Mouse (Mus musculus): ENCODE measurements around the gene Sectm1a.

Gene Sectm1a

DNA sequence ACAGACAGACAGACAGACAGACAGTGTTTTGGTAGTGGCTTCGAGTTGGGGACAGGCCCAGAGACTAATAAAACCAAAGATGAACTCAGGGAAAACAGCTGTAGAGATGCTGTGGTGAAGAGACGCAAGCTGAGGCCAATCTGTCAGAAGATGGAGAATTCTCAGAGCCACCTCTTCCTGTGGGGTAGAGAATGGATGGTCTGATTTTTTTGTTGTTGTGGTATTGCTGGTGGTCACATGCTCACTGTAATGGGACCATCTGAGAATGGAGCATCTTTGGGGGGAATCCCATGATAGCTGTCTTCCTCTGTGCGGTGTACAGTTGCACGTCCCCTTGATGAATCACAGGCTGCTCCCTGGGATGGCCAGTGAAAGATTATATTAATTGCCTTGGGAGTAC, 38.5 kb downstream of the Sectm1a start:
- DNase-seq, result no peak

DNA sequence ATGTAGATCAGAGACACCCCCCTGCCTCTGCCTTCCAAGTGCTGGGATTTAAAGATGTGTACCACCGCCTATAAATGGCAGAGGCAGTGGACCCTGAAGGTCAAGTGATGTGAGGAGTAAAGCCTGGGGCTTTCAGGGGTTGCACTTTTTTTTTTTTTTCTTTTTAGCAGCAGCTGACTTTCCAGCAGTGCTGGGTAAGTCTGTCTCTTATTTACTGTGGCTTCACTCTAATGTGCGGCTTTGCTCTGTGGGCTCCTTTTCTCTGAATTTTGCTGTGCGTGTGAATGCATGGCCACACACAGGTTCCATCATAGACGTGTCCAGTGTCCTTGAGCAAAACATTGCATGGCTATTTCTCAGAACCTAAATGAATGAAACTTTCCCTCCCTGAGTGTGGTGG, 39.4 kb downstream of the Sectm1a start:
- DNase-seq, result no peak

DNA sequence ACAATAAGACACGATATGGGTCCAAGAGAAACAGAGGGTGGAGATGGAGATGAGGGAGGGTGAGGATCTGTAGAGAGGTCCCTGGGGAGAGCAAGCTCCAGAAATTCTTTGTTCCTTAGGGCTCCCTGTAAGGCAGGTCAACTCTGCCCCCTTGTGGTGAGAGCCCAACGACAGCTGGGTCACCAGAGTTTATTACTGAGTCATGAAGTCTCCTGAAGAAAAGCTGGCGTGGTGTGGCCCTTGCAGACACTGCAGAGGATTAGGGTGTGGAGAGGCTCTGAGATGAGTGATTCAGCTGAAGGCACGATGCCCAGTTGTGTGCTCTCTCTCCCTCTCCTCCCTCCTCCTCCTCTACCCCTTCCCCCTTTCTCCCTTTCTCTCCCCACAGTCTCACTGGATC, 39.8 kb downstream of the Sectm1a start:
- peak; percentile 82 for DNase-seq

DNA sequence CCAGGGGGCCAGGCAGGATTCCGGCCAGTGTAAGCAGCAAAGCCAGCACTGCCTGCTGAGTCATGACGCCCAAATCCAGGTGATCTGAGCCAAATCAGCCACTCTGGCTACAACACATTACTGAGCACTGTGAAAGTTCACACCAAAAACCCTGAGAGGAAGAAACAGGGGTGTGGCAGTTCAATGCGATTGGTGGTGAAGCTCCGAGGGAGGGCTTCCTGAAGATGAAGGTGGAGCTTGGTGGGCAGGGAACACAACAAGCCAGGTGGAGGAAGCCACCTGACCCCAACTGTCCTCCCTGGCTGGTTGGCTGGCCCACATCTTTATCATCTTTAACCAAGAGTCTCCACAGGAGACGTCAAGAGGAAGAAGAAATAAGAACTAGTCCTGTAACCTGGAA, 41.7 kb downstream of the Sectm1a start, which contains the start of gene Cd7:
Gene Cd7, minus strand, starts transcription at position 117 of the 400 bp plus-strand sequence.
- no peak for DNase-seq

DNA sequence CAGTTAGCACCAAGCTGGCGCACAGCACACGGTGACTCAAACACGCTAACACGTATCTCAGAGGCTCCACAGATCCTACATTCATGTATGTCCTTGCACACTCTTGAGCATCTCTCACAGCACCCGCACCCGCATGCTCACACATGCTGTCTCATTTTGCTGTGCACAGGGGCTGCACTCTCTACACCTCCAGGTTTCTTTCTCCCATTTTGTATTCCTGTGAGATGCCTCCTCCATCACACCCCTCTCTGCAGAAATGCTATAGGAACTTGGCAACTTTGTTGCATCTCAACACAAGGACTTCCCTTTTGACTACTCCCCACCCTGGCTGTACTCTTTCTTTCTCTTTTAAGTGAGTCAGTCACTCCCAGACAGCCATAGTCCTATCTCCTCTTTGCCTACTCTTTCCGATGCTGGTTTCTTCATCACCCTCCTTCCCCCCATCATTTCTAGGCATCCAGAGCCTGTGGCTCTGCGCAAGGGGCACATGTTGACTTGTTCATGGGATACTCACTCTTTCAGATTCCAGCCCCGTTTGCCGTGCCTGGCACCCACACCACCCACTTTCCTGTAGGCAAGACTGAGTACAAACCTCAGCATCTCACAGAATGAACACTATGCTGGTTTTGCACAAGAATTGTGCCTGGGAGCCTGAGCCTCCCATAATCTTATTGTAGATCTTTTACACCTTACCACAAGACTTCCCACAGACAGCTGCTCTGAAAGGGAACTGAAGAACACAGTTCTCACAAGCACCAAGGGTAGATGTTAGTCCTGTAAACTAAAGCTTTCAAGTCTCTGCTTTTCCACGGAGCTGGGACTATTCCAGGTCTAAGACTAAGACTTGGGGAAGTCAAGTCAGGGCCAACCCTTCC, 42.4 kb downstream of the Sectm1a start:
- DNase-seq, result no peak

DNA sequence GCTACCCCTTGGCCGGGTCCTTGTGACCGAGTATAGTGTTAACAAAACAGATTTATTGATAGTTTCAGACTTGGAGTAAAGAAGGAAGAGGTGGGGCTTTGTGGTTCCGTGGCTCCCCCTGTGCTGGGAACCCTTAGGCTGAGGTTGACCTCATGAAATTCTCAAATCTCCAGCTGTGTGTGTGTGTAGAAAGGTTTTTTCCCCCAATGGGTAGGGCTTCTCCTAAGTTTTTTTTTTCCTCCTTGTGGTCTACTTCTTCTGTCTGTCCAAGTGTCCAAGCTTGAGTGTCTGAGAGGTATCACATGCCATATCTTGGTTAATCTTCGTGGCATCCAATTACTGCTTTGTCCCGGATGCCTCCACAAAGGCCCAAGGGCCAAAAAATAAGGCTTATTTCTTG, 47.9 kb downstream of the Sectm1a start:
- DNase-seq, result no peak

DNA sequence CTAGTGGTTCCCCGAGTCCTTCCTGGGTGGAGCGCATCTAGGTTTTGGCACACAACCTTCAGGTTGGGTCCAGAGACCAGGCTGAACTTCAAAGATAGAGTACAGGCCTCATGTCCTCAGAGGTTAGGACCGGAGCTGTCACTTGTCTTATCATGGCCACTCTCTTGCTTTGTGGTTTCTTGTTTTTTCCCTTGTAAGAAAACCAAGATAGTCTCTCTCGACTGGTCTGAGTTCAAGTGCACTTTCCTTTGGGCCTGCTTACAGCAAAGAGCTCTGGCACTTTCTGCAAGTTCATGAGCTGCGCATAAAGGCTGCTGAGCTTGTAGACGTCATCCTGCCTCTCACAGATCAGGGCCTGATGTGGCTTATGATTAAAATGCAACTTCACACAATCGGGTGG, 53.8 kb downstream of the Sectm1a start:
- DNase-seq, result no peak

DNA sequence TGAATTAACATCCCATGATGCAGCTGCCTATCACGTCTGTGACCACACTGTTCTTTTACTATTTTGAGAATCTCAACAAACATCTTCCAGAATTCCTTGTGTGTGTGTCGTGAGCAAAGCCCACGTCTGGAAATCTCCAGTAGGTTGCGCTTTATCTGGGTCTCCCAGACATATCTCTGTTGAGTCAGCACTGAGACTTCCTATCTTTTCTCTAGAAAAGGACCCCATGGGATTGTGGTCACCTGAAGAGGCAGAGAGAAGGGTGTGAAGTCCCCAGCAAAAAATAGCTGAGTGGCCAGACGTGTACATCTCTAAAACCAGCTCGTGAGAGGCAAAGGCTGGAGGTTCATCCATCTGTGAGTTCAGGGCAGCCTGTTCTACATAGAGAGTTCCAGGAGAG, 56.9 kb downstream of the Sectm1a start:
- no peak for DNase-seq

DNA sequence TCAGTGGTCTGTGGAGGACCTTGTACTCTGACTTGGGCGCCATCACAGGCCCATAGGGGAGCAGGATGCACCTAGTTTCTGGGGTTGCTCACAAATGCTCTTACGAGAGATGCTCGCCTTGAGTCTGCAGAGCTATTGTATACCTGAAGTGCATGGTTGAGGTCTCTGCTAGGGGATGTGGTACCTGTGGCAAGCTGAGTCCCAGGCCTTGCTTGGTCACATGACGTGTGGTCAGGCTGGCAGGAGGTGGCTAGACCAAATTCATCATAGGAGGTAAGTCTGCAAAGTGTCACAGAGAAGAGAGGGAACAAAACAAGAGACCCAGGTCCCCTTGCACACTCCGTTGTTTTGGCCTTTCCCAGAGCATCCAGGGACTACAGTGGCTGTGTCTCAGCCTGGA, 61.5 kb downstream of the Sectm1a start:
- DNase-seq, result no peak

DNA sequence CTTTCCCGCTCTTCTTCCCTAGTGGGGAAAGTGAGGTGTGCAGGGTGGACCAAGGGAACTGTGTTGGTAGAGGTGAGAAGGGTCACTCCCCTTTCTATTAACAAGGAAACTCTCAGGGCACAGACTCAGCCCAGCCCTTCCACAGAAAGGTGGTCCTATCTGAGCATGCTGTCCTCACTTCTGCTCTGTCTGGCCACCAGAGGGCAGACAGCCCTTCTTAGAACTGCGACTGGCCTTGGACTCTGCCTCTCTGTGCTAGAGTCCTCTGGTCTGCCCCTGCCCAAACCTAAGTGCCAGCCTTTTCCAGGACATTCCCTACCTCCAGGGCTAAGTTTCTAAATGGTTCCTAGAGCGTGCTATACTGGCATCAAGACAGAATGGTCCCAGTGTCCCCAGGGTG, 63.3 kb downstream of the Sectm1a start:
- DNase-seq, result peak; percentile 76
